Mouse (Mus musculus): ENCODE results near the gene Psmd12.
"Not testable (repeated sequence)": the region's sequence is repeated elsewhere in the genome, so short reads cannot be mapped to it uniquely, and the experiment has no call there.

Psmd12 gene

GRCm38 (mm10) chr11:107462478-107462877, 16.8 kb upstream of the Psmd12 start:
- no peak for DNase-seq (ENCODE audit: low spot score in 2 of 2)

DNA sequence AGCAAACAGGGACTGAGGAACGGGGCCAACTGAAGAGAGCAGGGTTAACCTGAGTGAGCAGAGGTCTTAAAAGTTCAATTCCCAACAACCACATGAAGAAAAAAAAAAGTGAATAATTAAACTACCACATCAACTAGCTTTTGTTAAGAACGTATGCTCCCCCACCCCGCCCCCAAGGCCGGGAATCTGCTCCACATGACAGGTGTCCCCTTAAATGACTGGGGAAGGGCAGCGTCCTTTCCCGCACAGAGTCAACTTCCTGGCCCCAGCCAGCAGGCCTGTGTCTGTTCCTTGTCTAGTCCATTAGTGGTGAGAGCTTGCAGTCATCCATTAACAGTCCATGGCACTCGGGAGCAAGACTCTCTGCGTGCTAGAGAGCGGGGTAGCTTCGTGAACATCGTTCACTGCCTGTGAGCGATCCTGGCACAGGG, 16.0 kb upstream of the Psmd12 start:
- no peak for DNase-seq (ENCODE audit: low spot score in 2 of 2)

GRCm38 (mm10) chr11:107464141-107464540, 15.1 kb upstream of the Psmd12 start:
- no peak for DNase-seq (ENCODE audit: low spot score in 2 of 2)

- no peak for DNase-seq (ENCODE audit: low spot score in 2 of 2)
These were observed 14.2 kb upstream of the Psmd12 start for GRCm38 (mm10) chr11:107465041-107465440.

- no peak for DNase-seq (ENCODE audit: low spot score in 2 of 2)
These were observed 13.3 kb upstream of the Psmd12 start for GRCm38 (mm10) chr11:107465969-107466368.

DNA sequence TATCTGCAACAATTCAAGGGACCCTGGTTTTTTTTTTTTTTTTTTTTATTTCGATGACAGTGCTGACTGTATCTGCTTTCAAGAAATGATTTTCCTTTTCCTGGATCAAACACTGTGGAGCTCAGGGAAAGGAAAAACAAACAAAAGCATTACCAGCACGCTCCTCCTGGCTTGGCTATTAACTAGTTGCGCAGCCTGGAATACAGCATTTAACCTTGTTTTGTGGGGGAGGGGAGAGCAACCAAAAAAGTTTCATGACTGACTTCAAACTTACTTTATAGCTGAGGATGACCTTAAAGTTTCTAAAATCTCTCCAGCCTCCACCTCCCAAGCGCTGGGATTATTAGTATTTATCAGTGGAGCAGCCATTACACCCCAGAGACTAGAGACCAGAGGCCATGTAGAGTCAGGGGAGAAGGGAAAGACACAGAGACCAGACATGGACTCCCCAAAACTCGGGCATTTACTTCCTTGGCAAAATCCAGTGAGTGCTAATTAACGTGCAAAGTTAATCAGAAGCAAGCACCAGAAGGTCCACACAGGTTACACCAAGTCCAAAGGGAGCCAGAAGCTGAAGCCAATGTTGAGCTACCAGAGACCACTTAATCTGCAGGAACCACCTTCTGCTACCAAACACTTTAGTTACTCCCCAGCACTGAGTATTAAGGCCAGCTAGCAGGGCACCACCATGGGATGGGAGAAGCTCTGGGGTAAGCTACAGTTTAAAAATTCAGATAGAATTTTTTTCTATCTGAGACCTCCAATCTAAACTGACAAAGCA, 12.5 kb upstream of the Psmd12 start:
- DNase-seq (ENCODE audit: low spot score in 2 of 2), result no peak

- DNase-seq (ENCODE audit: low spot score in 2 of 2), result no peak
These were observed 10.8 kb upstream of the Psmd12 start for GRCm38 (mm10) chr11:107468252-107469030.

DNA sequence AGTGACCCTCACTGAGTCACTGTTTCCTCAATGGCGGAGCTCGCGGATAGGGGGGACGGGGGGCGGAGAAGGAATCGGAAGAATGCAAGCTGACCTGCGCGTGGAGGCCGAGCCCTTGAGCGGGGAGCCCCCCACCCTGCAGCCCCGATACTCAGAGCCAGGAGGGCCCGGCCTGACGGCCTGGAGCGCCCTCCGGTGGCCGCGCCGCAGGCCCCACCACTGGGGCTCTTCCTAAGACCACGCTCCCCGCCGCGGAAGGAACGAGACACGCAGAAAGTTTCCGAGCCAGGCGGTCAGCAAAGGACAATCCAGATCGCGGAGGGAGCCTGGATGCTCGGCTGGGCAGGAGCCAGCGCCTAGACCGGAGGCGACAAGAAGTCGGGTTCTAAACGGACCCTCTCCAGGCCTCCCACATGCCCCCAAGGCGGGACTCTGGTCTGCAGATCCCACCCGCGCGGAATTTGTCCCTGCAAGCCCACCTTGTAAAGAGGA, 10.2 kb upstream of the Psmd12 start:
- DNase-seq (ENCODE audit: low spot score in 2 of 2), result peak; percentile 62 to 73

DNA sequence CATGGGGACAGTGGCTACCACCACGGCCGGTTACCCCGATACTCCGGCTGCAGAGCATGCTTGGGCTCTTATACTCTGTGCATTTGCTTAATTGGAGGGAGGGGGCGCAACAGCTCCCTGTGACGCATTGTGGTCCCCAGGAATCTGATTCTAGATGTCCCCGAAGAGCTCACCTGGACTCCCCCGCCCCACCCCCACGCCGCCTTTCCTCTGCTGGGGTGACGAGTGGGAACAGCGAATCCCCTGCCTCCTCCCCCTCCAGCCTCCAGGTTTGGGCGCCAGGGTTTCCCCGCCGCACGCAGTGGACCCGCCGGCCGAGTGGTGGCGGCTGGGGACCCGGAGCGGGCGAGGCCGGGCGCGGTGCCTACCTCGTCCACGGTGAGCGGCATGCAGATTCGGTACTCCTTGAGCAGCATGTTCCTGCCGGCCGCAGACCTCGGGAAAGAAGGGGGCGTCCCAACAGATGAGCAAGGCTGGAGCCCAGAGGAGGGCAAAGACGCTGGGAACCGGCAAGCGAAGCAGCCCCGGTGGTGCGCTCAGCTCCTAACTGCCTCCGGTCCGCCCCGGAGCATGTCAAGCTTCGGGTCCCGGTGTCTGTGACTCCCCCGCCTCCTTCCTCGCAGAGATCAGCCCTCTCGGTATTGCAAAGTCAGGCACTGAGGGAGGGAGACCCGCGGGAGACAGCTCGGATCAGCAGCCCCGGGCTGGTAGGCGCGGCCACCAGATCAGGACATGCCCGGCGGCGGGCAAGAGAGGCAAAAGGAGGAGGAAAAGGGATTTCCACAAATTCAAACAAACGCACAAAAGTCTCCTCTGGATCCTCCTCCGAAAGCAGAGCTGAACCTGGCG, 9.5 kb upstream of the Psmd12 start:
- DNase-seq (ENCODE audit: low spot score in 2 of 2), result peak; percentile 57 to 64

- DNase-seq (ENCODE audit: low spot score in 2 of 2), result peak; percentile 83 to 85
These were observed 8.7 kb upstream of the Psmd12 start, which contains the start of gene Pitpnc1 for GRCm38 (mm10) chr11:107470521-107471041. Gene Pitpnc1 (minus strand): TSS chr11:107470699.

DNA sequence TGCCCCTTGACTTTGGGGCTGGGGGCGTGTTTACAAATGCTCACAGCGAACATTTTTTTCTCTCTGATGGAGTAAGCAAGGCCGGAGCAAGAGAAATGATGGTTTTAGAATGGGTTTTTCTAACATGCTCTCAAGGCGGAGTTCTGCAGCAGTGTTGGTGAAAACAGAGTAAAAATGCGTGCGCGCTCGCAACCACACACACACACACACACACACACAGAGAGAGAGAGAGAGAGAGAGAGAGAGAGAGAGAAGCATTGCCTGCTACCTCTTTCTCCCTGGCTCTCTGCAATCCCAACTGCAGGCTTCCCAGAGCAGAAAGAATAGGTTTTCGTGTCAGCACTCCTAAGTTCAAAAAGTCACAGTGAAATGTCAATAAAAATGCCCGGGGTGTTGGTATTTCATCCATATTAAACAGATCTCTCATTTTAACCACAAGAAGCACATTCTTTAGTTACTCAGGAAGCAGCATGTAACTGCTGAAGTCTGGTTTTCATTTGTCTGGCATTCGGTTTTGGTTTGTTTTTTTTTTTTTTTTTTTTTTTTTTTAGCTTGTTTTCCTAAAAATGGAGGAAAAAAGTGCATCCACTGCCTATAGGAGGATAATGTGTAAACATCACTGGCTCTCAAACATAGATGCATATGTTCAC, 8.1 kb upstream of the Psmd12 start:
- no peak for DNase-seq (ENCODE audit: low spot score in 2 of 2)

DNA sequence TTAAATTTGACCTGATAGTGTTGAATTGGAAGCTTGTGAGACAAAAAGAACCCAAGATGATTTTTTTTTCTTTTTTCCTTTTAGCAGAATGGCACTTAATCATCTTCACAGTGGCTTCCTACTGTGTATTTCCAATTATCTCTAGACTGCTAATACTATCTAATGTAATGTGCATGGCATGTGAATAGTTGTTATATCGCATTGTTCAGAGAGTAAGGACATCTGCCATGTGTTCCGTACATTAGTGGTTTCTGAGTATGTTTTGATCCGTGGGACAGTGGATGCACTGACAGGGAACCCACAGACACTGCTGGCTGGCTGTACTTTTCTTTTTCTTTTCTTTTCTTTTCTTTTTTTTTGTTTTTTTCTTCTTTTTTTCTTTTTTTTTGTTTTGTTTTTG, 7.0 kb upstream of the Psmd12 start:
- no peak for DNase-seq (ENCODE audit: low spot score in 2 of 2)

GRCm38 (mm10) chr11:107473137-107473820, 6.0 kb upstream of the Psmd12 start:
- peak in 1 of 2 experiments; percentile 45 for DNase-seq (ENCODE audit: low spot score in 2 of 2)

DNA sequence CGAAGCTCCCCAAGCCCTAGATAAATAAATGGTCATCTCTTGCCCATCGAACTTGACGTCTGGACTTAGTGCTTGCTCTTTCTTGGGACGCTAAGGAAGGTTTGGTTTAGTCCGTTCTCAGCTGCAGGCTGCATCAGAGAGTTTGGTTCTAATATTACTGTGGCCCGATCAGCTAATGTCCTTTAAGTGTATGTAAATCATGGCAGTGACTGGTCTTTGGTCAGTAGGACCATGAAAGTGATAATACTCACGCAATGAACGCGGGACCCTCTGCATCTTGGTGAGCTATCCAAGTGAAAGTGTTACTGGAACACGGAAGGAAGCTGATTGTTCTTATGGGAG, 549 bp downstream of the Psmd12 start:
- no peak for DNase-seq (ENCODE audit: low spot score in 2 of 2)

DNA sequence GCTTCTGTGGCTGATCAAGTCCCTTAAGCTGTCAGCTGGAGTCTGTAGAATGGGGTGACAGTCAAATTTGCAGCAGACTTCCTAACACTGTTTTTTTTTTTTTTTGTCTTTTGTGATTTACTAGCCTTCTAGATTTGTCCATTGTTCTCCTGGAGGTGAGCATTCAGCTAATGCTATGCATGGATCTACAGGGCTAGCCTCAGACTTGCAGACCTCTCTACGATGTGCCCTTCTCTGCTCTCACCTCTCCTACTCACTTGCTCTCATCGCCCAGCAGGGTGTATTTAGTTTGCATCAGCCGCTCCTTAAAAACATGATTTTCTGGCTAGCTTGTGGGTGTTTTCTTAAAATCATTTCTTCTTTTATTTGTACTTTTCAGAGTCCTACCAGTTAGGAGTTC, 5.1 kb downstream of the Psmd12 start:
- no peak for DNase-seq (ENCODE audit: low spot score in 2 of 2)

DNA sequence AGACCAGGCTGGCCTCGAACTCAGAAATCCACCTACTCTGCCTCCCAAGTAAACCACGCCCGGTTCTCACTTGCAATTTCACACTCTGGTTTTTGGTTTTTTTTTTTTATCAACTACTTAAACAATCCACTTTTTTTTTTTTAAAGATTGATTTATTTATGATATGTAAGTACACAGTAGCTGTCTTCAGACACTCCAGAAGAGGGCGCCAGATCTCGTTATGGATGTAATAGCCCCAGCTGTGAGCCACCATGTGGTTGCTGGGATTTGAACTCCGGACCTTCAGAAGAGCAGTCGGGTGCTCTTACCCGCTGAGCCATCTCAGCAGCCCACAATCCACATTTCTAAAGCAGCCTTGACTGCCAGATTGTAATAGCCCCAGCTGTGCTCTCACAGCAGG, 23.5 kb downstream of the Psmd12 start:
- DNase-seq (ENCODE audit: low spot score in 2 of 2), result no peak

DNA sequence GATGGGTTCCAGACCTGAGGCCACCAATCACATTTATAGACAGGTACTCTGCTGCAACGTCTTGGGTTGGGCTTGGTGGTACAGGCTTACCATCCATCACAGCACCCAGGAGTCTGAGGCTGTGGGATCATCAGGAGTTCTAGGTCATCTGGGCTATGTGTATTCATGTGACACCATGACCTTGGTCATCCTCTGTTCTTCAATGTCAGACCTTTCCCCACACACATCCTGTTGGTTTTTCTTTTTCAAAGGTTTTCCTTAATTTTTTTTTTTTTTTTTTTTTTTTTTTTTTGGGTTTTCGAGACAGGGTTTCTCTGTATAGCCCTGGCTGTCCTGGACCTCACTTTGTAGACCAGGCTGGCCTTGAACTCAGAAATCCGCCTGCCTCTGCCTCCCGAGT, 25.1 kb downstream of the Psmd12 start:
- not testable (repeated sequence) for DNase-seq (ENCODE audit: low spot score in 2 of 2)

DNA sequence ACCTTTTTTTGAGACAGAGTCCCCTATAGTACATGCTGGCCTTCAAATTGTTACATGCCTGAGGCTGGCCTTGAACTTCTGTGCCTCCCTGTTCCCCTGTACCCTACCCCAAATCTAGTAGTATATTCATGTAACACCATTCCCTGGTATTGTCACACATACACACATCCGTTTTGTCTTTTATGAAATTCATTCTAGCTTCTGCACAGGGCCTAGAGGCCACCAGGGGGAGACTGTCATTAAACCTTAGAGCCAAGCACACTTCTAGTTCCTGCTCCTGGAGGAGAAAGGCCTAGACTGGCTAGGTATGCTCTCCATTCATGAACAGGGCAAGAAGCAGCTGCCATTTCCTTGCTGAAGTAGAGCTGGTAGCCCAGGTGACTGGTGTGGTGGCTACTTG, 27.0 kb downstream of the Psmd12 start:
- DNase-seq (ENCODE audit: low spot score in 2 of 2), result peak in 1 of 2 experiments; percentile 11

DNA sequence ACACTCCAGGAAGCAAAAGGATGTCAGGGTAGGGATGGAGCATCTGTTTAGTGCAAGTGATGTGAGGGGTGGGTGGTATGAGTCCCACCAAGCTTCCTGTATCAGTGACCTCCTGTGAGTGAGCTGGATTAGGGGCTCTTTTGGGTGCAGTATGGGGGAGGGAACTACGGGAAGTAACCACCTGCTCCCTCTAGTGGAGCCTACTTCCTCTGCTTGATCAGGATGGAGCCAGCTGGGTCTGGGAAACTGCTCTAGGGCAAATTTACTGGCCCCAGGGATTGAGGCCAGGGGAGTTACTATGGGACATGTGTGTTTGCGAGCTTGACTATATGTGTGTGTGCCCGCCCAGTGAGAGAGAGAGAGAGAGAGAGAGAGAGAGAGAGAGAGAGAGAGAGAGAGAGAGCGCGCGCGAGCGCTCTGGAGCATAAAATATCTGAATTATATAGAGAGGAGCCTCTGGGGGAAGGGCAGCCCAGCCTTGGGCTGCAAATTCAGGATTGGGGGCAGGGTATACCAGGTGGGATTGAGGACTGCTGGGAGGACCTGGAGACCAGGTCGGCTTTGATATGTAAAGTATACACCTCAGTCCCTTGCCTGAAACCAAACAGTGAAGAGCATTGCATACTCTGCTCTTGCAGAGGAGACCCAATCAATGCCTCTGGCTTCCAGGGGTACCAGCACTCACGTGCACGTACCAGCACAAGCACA, 30.5 kb downstream of the Psmd12 start:
- no peak for DNase-seq (ENCODE audit: low spot score in 2 of 2)
